Mouse (Mus musculus): Measurements from ENCODE around the gene Kntc1.

The Kntc1 gene

GRCm38 (mm10) chr5:123809156-123809555 lies 59.6 kb downstream of the Kntc1 start:
- DNase-seq (ENCODE audit: low spot score) = no peak

- no peak for DNase-seq (ENCODE audit: low spot score)
Observed at GRCm38 (mm10) chr5:123816891-123817290, 67.4 kb downstream of the Kntc1 start.

GRCm38 (mm10) chr5:123818941-123819577 lies 69.5 kb downstream of the Kntc1 start:
- DNase-seq (ENCODE audit: low spot score) = peak; percentile 60

GRCm38 (mm10) chr5:123820501-123821263 lies 71.2 kb downstream of the Kntc1 start:
- DNase-seq (ENCODE audit: low spot score) = no peak

- DNase-seq (ENCODE audit: low spot score) = no peak
Observed at GRCm38 (mm10) chr5:123821264-123821571, 71.7 kb downstream of the Kntc1 start.

- DNase-seq (ENCODE audit: low spot score) = no peak
Observed at GRCm38 (mm10) chr5:123822706-123823105, 73.2 kb downstream of the Kntc1 start.

- DNase-seq (ENCODE audit: low spot score) = peak; percentile 63
Observed at GRCm38 (mm10) chr5:123827659-123828091, 78.2 kb downstream of the Kntc1 start.

GRCm38 (mm10) chr5:123832309-123832708 lies 82.8 kb downstream of the Kntc1 start:
- DNase-seq (ENCODE audit: low spot score) = no peak

GRCm38 (mm10) chr5:123834836-123835235 lies 85.3 kb downstream of the Kntc1 start:
- DNase-seq (ENCODE audit: low spot score) = no peak

GRCm38 (mm10) chr5:123837371-123837770 lies 87.9 kb downstream of the Kntc1 start:
- DNase-seq (ENCODE audit: low spot score) = no peak

GRCm38 (mm10) chr5:123842221-123842934 lies 92.9 kb downstream of the Kntc1 start:
- no peak for DNase-seq (ENCODE audit: low spot score)

GRCm38 (mm10) chr5:123842935-123843282 lies 93.4 kb downstream of the Kntc1 start:
- no peak for DNase-seq (ENCODE audit: low spot score)

GRCm38 (mm10) chr5:123843816-123844215 lies 94.3 kb downstream of the Kntc1 start:
- no peak for DNase-seq (ENCODE audit: low spot score)

- no peak for DNase-seq (ENCODE audit: low spot score)
Observed at GRCm38 (mm10) chr5:123844316-123844715, 94.8 kb downstream of the Kntc1 start.

GRCm38 (mm10) chr5:123851398-123851797 lies 101.9 kb downstream of the Kntc1 start:
- DNase-seq (ENCODE audit: low spot score) = no peak

GRCm38 (mm10) chr5:123853877-123854504 lies 104.5 kb downstream of the Kntc1 start:
- DNase-seq (ENCODE audit: low spot score) = no peak

GRCm38 (mm10) chr5:123854511-123854910 lies 105.0 kb downstream of the Kntc1 start:
- no peak for DNase-seq (ENCODE audit: low spot score)

- DNase-seq (ENCODE audit: low spot score) = no peak
Observed at GRCm38 (mm10) chr5:123858798-123859197, 109.3 kb downstream of the Kntc1 start.

GRCm38 (mm10) chr5:123862374-123863350 lies 113.1 kb downstream of the Kntc1 start:
- DNase-seq (ENCODE audit: low spot score) = no peak

GRCm38 (mm10) chr5:123863934-123864333 lies 114.4 kb downstream of the Kntc1 start:
- DNase-seq (ENCODE audit: low spot score) = no peak

- no peak for DNase-seq (ENCODE audit: low spot score)
Observed at GRCm38 (mm10) chr5:123865365-123865764, 115.8 kb downstream of the Kntc1 start, which contains the start of gene Hcar2. Hcar2 (minus strand) TSS chr5:123865499.
